Mouse (Mus musculus) C2C12 (cell line): ENCODE measurements around the gene Fkbp5. TPM values are rescaled to one million over a fixed set of nuclear protein-coding genes. Genes with fewer than 3 reads are reported as not detected.
A peak's percentile ranks its signal among the peaks of the same experiment; 100 is the strongest.

ENCODE experiments used
- H3K27me3 ChIP-seq: one replicate; pipeline ENCODE4 v1.6.1; 2011; ENCODE audit not compliant: control insufficient read depth, insufficient read depth, insufficient read length
- H3K36me3 ChIP-seq: one replicate; pipeline ENCODE4 v1.6.1; 2011; ENCODE audit not compliant: control insufficient read depth, insufficient read depth
- H3K4me3 ChIP-seq: one replicate; pipeline ENCODE4 v1.5.1; 2011; ENCODE audit warnings: mild to moderate bottlenecking, control low read depth; ENCODE audit not compliant: poor library complexity, insufficient read depth, severe bottlenecking
- H3K79me2 ChIP-seq: one replicate; pipeline ENCODE4 v1.6.1; 2011; ENCODE audit not compliant: control insufficient read depth, insufficient read depth
- H3K79me3 ChIP-seq: one replicate; pipeline ENCODE4 v1.6.1; 2011; ENCODE audit warnings: low read depth, control low read depth
- H3ac ChIP-seq: one replicate; pipeline ENCODE3; 2011; ENCODE audit warnings: low read depth; ENCODE audit not compliant: control insufficient read depth, insufficient read length
- CEBPB ChIP-seq: IDR thresholded peaks from one replicate; pipeline ENCODE4 v1.6.1; 2011; ENCODE audit warnings: low read depth, mild to moderate bottlenecking, control low read depth, moderate library complexity
- CTCF ChIP-seq: IDR thresholded peaks from one replicate; pipeline ENCODE4 v1.5.1; 2011; ENCODE audit not compliant: control insufficient read depth, insufficient read depth, insufficient read length
- FOSL1 ChIP-seq: IDR thresholded peaks from one replicate; pipeline ENCODE4 v1.8.0; 2011; ENCODE audit warnings: mild to moderate bottlenecking, low read length; ENCODE audit not compliant: poor library complexity, insufficient read depth, severe bottlenecking
- MAX ChIP-seq: IDR thresholded peaks from one replicate; pipeline ENCODE4 v1.6.1; 2011; ENCODE audit warnings: mild to moderate bottlenecking, control low read depth
- MYOD1 ChIP-seq: IDR thresholded peaks from one replicate; pipeline ENCODE4 v1.6.1; 2011; ENCODE audit warnings: low read depth; ENCODE audit not compliant: control insufficient read depth, insufficient read length
- MYOG ChIP-seq: IDR thresholded peaks from one replicate; pipeline ENCODE4 v1.6.1; 2011; ENCODE audit not compliant: control insufficient read depth, insufficient read length; ENCODE audit errors: extremely low read depth
- USF1 ChIP-seq: IDR thresholded peaks from one replicate; pipeline ENCODE4 v1.6.1; 2011; ENCODE audit warnings: low read depth, mild to moderate bottlenecking, control low read depth, moderate library complexity
- polyA plus RNA-seq: library from polyadenylated mRNA; unstranded; fragments of >200 nt; fragmentation: generic; extraction: Trizol; gene quantifications from one replicate; pipeline ENCODE4 v1.2.1, GENCODE M21; 2012; ENCODE audit warnings: missing spikeins

Fkbp5 gene
- polyA plus RNA-seq, 1 experiment = 24.4 TPM

- Histone ChIP-seq H3K27me3 (no peaks in the 10 kb centered on the region), H3ac (no peak overlapping the region), H3K4me3 (no peak overlapping the region), H3K79me3 (no peaks in the 10 kb centered on the region), H3K79me2 (no peaks in the 10 kb centered on the region), H3K36me3 (no peaks in the 10 kb centered on the region)
- no peak for TF ChIP-seq CEBPB
- TF ChIP-seq FOSL1 = no peak
- TF ChIP-seq MYOG = no peak
Measured at GRCm38 (mm10) chr17:28532557-28532956, 15.2 kb upstream of the Fkbp5 start.

GRCm38 (mm10) chr17:28531946-28532345 lies 14.6 kb upstream of the Fkbp5 start:
- TF ChIP-seq MYOD1 (no peak), USF1 (no peak), CEBPB (no peak), FOSL1 (no peak), MYOG (no peak), CTCF (no peak), MAX (no peak)
- Histone ChIP-seq H3K79me2 (no peaks in the 10 kb centered on the region), H3ac (no peak overlapping the region), H3K79me3 (no peaks in the 10 kb centered on the region), H3K36me3 (no peaks in the 10 kb centered on the region), H3K4me3 (no peak overlapping the region), H3K27me3 (no peaks in the 10 kb centered on the region)

- TF ChIP-seq USF1 (no peak), MAX (no peak), CTCF (no peak), MYOG (no peak), FOSL1 (no peak), MYOD1 (no peak), CEBPB (no peak)
- Histone ChIP-seq H3K4me3 (no peak within 1 kb of the TSS), H3ac (no peak within 1 kb of the TSS), H3K79me3 (no peaks in the 10 kb centered on the region), H3K27me3 (no peaks in the 10 kb centered on the region), H3K36me3 (no peaks in the 10 kb centered on the region), H3K79me2 (no peaks in the 10 kb centered on the region)
Measured at GRCm38 (mm10) chr17:28530506-28530905, 13.2 kb upstream of the Fkbp5 start, which contains the start of gene Armc12. Gene Armc12, plus strand, starts transcription at chr17:28530806.

- H3ac ChIP-seq = no peak overlapping the region
- H3K4me3 ChIP-seq = no peak overlapping the region
- H3K27me3 ChIP-seq = no peaks in the 10 kb centered on the region
- H3K79me3 ChIP-seq = no peaks in the 10 kb centered on the region
- H3K79me2 ChIP-seq = no peaks in the 10 kb centered on the region
- H3K36me3 ChIP-seq = no peaks in the 10 kb centered on the region
- TF ChIP-seq MYOG = no peak
- TF ChIP-seq MYOD1 = no peak
- TF ChIP-seq USF1 = no peak
- TF ChIP-seq CEBPB = no peak
- TF ChIP-seq FOSL1 = no peak
- TF ChIP-seq CTCF = no peak
- TF ChIP-seq MAX = no peak
Measured at GRCm38 (mm10) chr17:28529116-28529515, 11.8 kb upstream of the Fkbp5 start.

- Histone ChIP-seq H3K79me2 (no peaks in the 10 kb centered on the region), H3K4me3 (no peak overlapping the region), H3K79me3 (no peaks in the 10 kb centered on the region), H3K36me3 (no peaks in the 10 kb centered on the region), H3ac (peak overlapping the region; percentile 27), H3K27me3 (no peaks in the 10 kb centered on the region)
- TF ChIP-seq MYOG (no peak), CTCF (peak; percentile 66)
Measured at GRCm38 (mm10) chr17:28528043-28528351, 10.7 kb upstream of the Fkbp5 start.

GRCm38 (mm10) chr17:28527184-28528042 lies 10.1 kb upstream of the Fkbp5 start:
- Histone ChIP-seq H3K36me3 (no peaks in the 10 kb centered on the region), H3ac (peak overlapping the region; percentile 27), H3K4me3 (no peak overlapping the region), H3K79me2 (no peaks in the 10 kb centered on the region), H3K79me3 (no peaks in the 10 kb centered on the region), H3K27me3 (no peaks in the 10 kb centered on the region)
- TF ChIP-seq FOSL1 (no peak), CEBPB (no peak), CTCF (no peak), MYOD1 (no peak), MYOG (no peak), MAX (no peak), USF1 (no peak)
